Mouse (Mus musculus) kidney, adult 11 months (tissue): Measurements from ENCODE around the gene Itga10.
"Not testable (repeated sequence)": the region's sequence is repeated elsewhere in the genome, so short reads cannot be mapped to it uniquely, and the experiment has no call there.

Source experiments
- DNase-seq: peaks from one replicate; pipeline ENCODE4 v3.0.0; 2022

Gene Itga10

GRCm38 (mm10) chr3:96634928-96635879, 10.2 kb upstream of the Itga10 start, which contains the start of the genes Pex11b and Gm42957:
TSS of gene Pex11b (plus strand) at chr3:96635376.
TSS of gene Gm42957 (plus strand) at chr3:96635474.
- DNase-seq, result peak; percentile 87

- DNase-seq, result no peak
Observed at GRCm38 (mm10) chr3:96635906-96636305, 9.5 kb upstream of the Itga10 start.

GRCm38 (mm10) chr3:96636448-96636847, 8.9 kb upstream of the Itga10 start:
- DNase-seq, result no peak

GRCm38 (mm10) chr3:96639219-96639618, 6.2 kb upstream of the Itga10 start:
- DNase-seq, result peak; percentile 43

GRCm38 (mm10) chr3:96647365-96647764, 2.0 kb downstream of the Itga10 start:
- no peak for DNase-seq

GRCm38 (mm10) chr3:96660901-96661300, 15.5 kb downstream of the Itga10 start:
- no peak for DNase-seq

- no peak for DNase-seq
Observed at GRCm38 (mm10) chr3:96662731-96663316, 17.4 kb downstream of the Itga10 start.

- DNase-seq, result peak; percentile 61
Observed at GRCm38 (mm10) chr3:96663432-96664239, 18.3 kb downstream of the Itga10 start.

- DNase-seq, result not testable (repeated sequence)
Observed at GRCm38 (mm10) chr3:96665732-96666363, 20.5 kb downstream of the Itga10 start.

GRCm38 (mm10) chr3:96666916-96667315, 21.5 kb downstream of the Itga10 start:
- DNase-seq, result peak; percentile 66

- DNase-seq, result peak; percentile 14
Observed at GRCm38 (mm10) chr3:96667316-96667715, 21.9 kb downstream of the Itga10 start.

GRCm38 (mm10) chr3:96668424-96669067, 23.2 kb downstream of the Itga10 start:
- DNase-seq, result no peak

- peak; percentile 86 for DNase-seq
Observed at GRCm38 (mm10) chr3:96669727-96670468, 24.5 kb downstream of the Itga10 start, which contains the start of gene Ankrd35. TSS of gene Ankrd35 (plus strand) at chr3:96670131.

GRCm38 (mm10) chr3:96671519-96671918, 26.1 kb downstream of the Itga10 start:
- DNase-seq, result no peak

GRCm38 (mm10) chr3:96673514-96673913, 28.1 kb downstream of the Itga10 start:
- DNase-seq, result no peak

- DNase-seq, result no peak
Observed at GRCm38 (mm10) chr3:96674442-96674841, 29.1 kb downstream of the Itga10 start.

- DNase-seq, result no peak
Observed at GRCm38 (mm10) chr3:96675171-96675570, 29.8 kb downstream of the Itga10 start.

- no peak for DNase-seq
Observed at GRCm38 (mm10) chr3:96675690-96676089, 30.3 kb downstream of the Itga10 start.

- DNase-seq, result no peak
Observed at GRCm38 (mm10) chr3:96678456-96678855, 33.1 kb downstream of the Itga10 start.

GRCm38 (mm10) chr3:96679159-96679674, 33.8 kb downstream of the Itga10 start:
- DNase-seq, result no peak
